Mouse (Mus musculus) forebrain, embryonic 15.5 days (tissue): ENCODE data around the gene Klhl5. TPM values are rescaled to one million over a fixed set of nuclear protein-coding genes. Genes with fewer than 3 reads are reported as not detected.

Source experiments
- ATAC-seq: fragments of 200-750 bp; cut with Nextera tagmentation; replicated peaks from 2 replicates; pipeline ENCODE4 v1.8.0; 2017; ENCODE audit warnings: mild to moderate bottlenecking, moderate TSS enrichment, moderate library complexity
- H3K27ac ChIP-seq: fragments of 300-500 bp; sonication (generic); replicated peaks from 2 replicates; pipeline ENCODE4 v1.5.1; 2015; ENCODE audit warnings: mild to moderate bottlenecking, inconsistent platforms
- H3K27me3 ChIP-seq: fragments of 300-500 bp; sonication (generic); 2 replicates; pipeline ENCODE4 v1.6.1; 2015; ENCODE audit warnings: inconsistent platforms
- H3K36me3 ChIP-seq: fragments of 300-500 bp; sonication (generic); 2 replicates; pipeline ENCODE4 v1.6.1; 2015; ENCODE audit warnings: mild to moderate bottlenecking, inconsistent platforms
- H3K4me1 ChIP-seq: fragments of 300-500 bp; sonication (generic); 2 replicates; pipeline ENCODE4 v1.6.1; 2015; ENCODE audit warnings: inconsistent platforms
- H3K4me2 ChIP-seq: fragments of 300-500 bp; sonication (generic); replicated peaks from 2 replicates; pipeline ENCODE4 v1.6.1; 2015; ENCODE audit warnings: mild to moderate bottlenecking, inconsistent platforms
- H3K4me3 ChIP-seq: fragments of 300-500 bp; sonication (generic); 2 replicates; pipeline ENCODE4 v1.5.1; 2015; ENCODE audit warnings: mild to moderate bottlenecking, inconsistent platforms
- H3K9ac ChIP-seq: fragments of 300-500 bp; sonication (generic); replicated peaks from 2 replicates; pipeline ENCODE4 v1.6.1; 2015; ENCODE audit warnings: mild to moderate bottlenecking, inconsistent platforms
- H3K9me3 ChIP-seq: fragments of 300-500 bp; sonication (generic); 2 replicates; pipeline ENCODE4 v1.6.1; 2016; ENCODE audit warnings: inconsistent platforms
- WGBS: fragments of 180-500 bp; shearing (Covaris S2); methylation state at CpG from one replicate; pipeline ENCODE4 v1.1.7; 2015; ENCODE audit warnings: mixed read lengths; 5-methylcytosine and 5-hydroxymethylcytosine counted together
- polyA plus RNA-seq: library from polyadenylated mRNA; unstranded; fragments of >200 nt; fragmentation: Nextera tagmentation; extraction: Ambion mirVana; gene quantifications from 2 replicates; pipeline ENCODE4 v1.2.1, GENCODE M21; 2015

Klhl5 gene
- polyA plus RNA-seq, 1 experiment from 2014 or later: 60.4 TPM

DNA sequence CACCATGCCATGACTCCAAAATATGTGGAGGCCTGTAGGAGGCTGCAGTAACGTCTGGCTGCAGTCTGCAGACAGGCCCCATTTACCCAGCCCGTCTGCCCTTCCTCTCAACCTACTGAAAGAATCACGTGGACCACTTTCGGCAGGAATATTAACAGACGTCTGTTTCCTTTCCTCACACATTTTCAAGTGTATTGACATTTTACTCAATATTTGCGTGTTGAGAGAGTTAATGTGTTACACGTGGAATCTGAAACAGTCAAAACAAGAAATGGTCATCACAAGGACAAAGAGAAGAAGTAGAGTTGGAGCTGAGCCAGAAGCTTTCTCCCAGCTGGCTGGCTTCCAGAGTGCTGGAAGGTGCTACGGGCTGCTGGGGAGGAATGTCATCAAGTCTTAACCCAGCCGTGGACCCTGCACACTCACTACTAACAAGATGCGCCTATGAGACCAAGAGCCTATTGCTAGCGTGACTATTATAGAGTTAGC lies 69.7 kb downstream of the Klhl5 start:
- Histone ChIP-seq H3K27me3 (no peaks in the 10 kb centered on the region), H3K4me3 (no peak overlapping the region), H3K9me3 (no peaks in the 10 kb centered on the region), H3K4me2 (no peak overlapping the region), H3K36me3 (no peaks in the 10 kb centered on the region), H3K4me1 (peaks cover 33% of the 10 kb centered on the region), H3K27ac (no peak overlapping the region), H3K9ac (no peak overlapping the region)
- 29% methylated on average over 11 of the region's 11 CpGs for whole genome bisulfite sequencing
- ATAC-seq: peak; percentile 43; the same call in 1 of the 2 replicates

DNA sequence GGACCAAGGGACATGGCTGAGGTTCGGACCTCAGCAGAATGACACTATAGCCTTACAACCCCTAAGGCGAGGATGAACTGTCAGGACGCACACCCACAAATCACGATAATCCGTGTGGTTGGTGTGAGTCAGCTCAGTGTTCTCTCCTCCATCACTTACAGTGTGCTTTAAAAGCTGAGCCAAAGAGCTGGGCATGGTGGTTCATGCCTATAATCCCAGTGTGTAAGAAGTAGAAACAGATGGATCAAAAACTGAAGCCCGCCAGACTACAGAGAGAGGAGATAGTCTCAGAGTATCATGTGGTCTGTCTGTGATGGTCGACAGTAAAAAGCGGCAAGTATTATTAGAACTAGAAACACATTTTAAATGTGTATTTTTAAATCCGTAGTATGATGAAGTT lies 71.1 kb downstream of the Klhl5 start:
- no peak overlapping the region for H3K9ac ChIP-seq
- no peaks in the 10 kb centered on the region for H3K9me3 ChIP-seq
- 95% methylated on average over 9 of the region's 9 CpGs for WGBS
- H3K27ac ChIP-seq: no peak overlapping the region
- no peak overlapping the region for H3K4me3 ChIP-seq
- H3K36me3 ChIP-seq: no peaks in the 10 kb centered on the region
- H3K27me3 ChIP-seq: no peaks in the 10 kb centered on the region
- H3K4me2 ChIP-seq: no peak overlapping the region
- peaks cover 33% of the 10 kb centered on the region for H3K4me1 ChIP-seq
- no peak for ATAC-seq

DNA sequence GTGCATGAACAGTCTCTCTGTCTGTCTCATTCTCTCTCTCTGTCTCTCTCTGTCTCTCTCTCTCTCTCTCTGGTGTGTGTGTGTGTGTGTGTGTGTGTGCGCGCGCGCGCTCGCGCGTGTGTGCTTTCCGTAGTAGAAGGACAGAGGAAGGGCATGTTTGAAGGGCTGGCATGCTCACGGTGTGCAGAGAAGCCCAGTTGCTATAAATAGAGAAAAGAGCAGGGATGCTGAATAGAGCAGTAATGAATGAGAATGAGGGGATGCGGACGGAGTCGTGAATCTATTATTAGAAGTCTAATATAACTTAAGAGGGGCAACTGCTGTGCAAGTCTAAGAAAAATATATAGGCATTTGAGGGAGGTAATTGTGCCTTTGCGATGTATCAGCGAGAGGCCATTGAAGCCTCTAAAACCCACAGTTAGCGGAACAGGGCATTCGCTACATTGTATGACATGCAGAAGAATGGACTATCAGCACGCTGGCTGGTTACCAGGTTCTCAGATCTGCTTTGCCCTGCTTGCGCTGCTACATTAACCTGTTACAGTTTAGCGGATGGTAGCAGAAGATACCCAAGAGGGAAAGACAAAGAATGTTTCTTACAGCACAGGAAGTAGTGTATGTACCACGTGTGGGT lies 73.9 kb downstream of the Klhl5 start:
- H3K27ac ChIP-seq: peak overlapping the region; percentile 46
- 43% methylated on average over 21 of the region's 21 CpGs for WGBS
- no peaks in the 10 kb centered on the region for H3K27me3 ChIP-seq
- H3K4me1 ChIP-seq: peaks cover 23% of the 10 kb centered on the region
- no peaks in the 10 kb centered on the region for H3K9me3 ChIP-seq
- 0 out of 2 replicates have a peak overlapping the region, but pooled peaks have one; percentile 10 for H3K9ac ChIP-seq
- H3K4me3 ChIP-seq: no peak overlapping the region
- no peaks in the 10 kb centered on the region for H3K36me3 ChIP-seq
- peak overlapping the region; percentile 5; the same call in 1 of the 2 replicates for H3K4me2 ChIP-seq
- peak; percentile 57 for ATAC-seq

GRCm38 (mm10) chr5:65181794-65182169 lies 74.4 kb downstream of the Klhl5 start:
- H3K36me3 ChIP-seq: no peaks in the 10 kb centered on the region
- WGBS: 69% methylated on average over 4 of the region's 4 CpGs
- ATAC-seq: peak; percentile 46; the same call in 1 of the 2 replicates
- no peak overlapping the region for H3K9ac ChIP-seq
- peak overlapping the region; percentile 46 for H3K27ac ChIP-seq
- H3K4me1 ChIP-seq: peaks cover 20% of the 10 kb centered on the region
- H3K27me3 ChIP-seq: no peaks in the 10 kb centered on the region
- no peak overlapping the region for H3K4me2 ChIP-seq
- no peaks in the 10 kb centered on the region for H3K9me3 ChIP-seq
- no peak overlapping the region for H3K4me3 ChIP-seq

DNA sequence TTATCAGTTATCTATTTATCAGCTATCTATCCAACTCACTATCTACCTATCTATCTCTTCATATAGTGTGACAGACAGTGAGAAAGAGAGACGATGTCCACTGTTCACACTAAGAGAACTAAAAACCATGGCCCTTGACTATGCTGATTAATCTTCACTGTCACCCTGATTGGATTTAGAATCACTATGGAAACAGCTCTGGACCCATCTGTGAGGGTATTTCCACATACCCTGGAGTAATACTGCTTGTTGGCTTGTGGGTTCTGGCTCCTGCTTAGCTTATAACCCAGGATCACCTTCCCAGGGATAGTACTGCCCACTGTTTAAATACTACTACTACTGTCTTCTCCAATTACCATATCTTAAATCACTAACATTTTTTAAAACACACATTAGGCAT lies 74.9 kb downstream of the Klhl5 start:
- H3K27me3 ChIP-seq: no peaks in the 10 kb centered on the region
- H3K4me3 ChIP-seq: no peak overlapping the region
- H3K27ac ChIP-seq: no peak overlapping the region
- H3K9me3 ChIP-seq: no peaks in the 10 kb centered on the region
- no peak overlapping the region for H3K4me2 ChIP-seq
- ATAC-seq: no peak
- H3K9ac ChIP-seq: no peak overlapping the region
- no peaks in the 10 kb centered on the region for H3K36me3 ChIP-seq
- peaks cover 15% of the 10 kb centered on the region for H3K4me1 ChIP-seq
- WGBS: 79% methylated on average over 1 of the region's 1 CpGs

GRCm38 (mm10) chr5:65191601-65192000 lies 84.3 kb downstream of the Klhl5 start:
- no peaks in the 10 kb centered on the region for H3K4me1 ChIP-seq
- no peaks in the 10 kb centered on the region for H3K9me3 ChIP-seq
- H3K27me3 ChIP-seq: no peaks in the 10 kb centered on the region
- H3K36me3 ChIP-seq: no peaks in the 10 kb centered on the region
- no peak overlapping the region for H3K9ac ChIP-seq
- H3K27ac ChIP-seq: peak overlapping the region; percentile 9; the same call in 1 of the 2 replicates
- no peak overlapping the region for H3K4me2 ChIP-seq
- no peak overlapping the region for H3K4me3 ChIP-seq
- no peak for ATAC-seq
- WGBS: 68% methylated on average over 5 of the region's 5 CpGs

DNA sequence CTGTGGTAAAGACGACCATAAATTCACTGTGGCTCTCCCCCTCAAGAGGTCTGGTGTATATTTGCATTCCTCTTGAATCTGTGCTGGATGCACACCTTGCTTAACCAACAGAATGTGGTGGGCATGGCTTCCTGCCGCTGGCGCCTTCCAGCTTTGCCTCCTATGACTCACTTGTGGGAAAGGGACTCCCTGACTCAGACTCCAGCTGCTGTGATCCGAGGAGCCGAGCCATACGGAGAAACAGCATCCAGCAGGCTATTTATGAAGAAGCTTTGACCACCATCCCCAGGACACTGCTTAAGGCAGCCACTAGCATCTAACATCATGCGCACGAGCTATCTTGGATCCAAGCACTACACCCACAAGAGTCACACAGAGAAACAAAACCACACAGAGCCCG lies 87.1 kb downstream of the Klhl5 start:
- Histone ChIP-seq H3K27me3 (no peaks in the 10 kb centered on the region), H3K36me3 (no peaks in the 10 kb centered on the region), H3K9me3 (no peaks in the 10 kb centered on the region), H3K27ac (no peak overlapping the region), H3K4me3 (no peak overlapping the region), H3K9ac (no peak overlapping the region), H3K4me1 (0 out of 2 replicates have a peak, but pooled peaks cover 5% of the 10 kb centered on the region), H3K4me2 (no peak overlapping the region)
- 95% methylated on average over 9 of the region's 9 CpGs for WGBS
- no peak for ATAC-seq

GRCm38 (mm10) chr5:65199346-65200128 lies 92.2 kb downstream of the Klhl5 start, which contains the start of gene Wdr19:
Gene Wdr19 (plus strand): TSS chr5:65199696.
- no peaks in the 10 kb centered on the region for H3K27me3 ChIP-seq
- peak within 1 kb of the TSS; percentile 59 for H3K4me3 ChIP-seq
- WGBS: under 1% methylated on average over 37 of the region's 37 CpGs
- peak within 1 kb of the TSS; percentile 65 for H3K9ac ChIP-seq
- H3K36me3 ChIP-seq: no peaks in the 10 kb centered on the region
- ATAC-seq: peak; percentile 100
- peaks cover 13% of the 10 kb centered on the region for H3K4me1 ChIP-seq
- H3K9me3 ChIP-seq: no peaks in the 10 kb centered on the region
- H3K27ac ChIP-seq: peak within 1 kb of the TSS; percentile 77
- peak within 1 kb of the TSS; percentile 75 for H3K4me2 ChIP-seq

GRCm38 (mm10) chr5:65204726-65205125 lies 97.4 kb downstream of the Klhl5 start:
- peaks cover 8% of the 10 kb centered on the region for H3K4me1 ChIP-seq
- H3K9ac ChIP-seq: no peak overlapping the region
- no peak overlapping the region for H3K4me2 ChIP-seq
- 84% methylated on average over 2 of the region's 2 CpGs for WGBS
- 0 out of 2 replicates have a peak, but pooled peaks cover 6% of the 10 kb centered on the region for H3K36me3 ChIP-seq
- ATAC-seq: no peak
- no peak overlapping the region for H3K4me3 ChIP-seq
- no peaks in the 10 kb centered on the region for H3K9me3 ChIP-seq
- H3K27me3 ChIP-seq: no peaks in the 10 kb centered on the region
- H3K27ac ChIP-seq: no peak overlapping the region

DNA sequence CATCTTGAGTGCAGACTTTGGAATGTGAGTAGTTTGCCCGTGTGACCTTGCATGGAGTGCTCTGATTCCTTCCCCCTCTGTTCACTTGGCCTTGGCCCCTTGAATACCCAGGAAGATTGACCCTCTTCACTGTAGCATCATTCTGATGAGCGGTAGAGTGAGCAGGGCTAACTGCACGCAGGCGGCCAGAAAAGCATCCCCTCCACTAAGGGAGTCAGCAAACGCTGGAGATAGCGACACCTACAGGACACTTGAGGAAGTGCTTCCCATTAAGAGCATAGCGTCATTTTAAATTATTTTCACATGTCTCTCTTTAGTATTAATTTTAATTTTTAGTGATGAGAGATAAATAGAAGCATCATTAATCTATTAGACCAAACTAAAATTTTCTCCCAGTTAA lies 106.0 kb downstream of the Klhl5 start:
- Histone ChIP-seq H3K4me3 (no peak overlapping the region), H3K27me3 (no peaks in the 10 kb centered on the region), H3K4me2 (no peak overlapping the region), H3K36me3 (no peaks in the 10 kb centered on the region), H3K4me1 (no peaks in the 10 kb centered on the region), H3K9ac (no peak overlapping the region), H3K27ac (no peak overlapping the region), H3K9me3 (no peaks in the 10 kb centered on the region)
- peak; percentile 60; the same call in 1 of the 2 replicates for ATAC-seq
- 20% methylated on average over 7 of the region's 7 CpGs for WGBS
